Mouse (Mus musculus) C2C12 (cell line): ENCODE data around the gene Mtmr4.

ENCODE experiments used
- CEBPB ChIP-seq: IDR thresholded peaks from one replicate; pipeline ENCODE4 v1.6.1; 2011; ENCODE audit warnings: low read depth, mild to moderate bottlenecking, control low read depth, moderate library complexity
- CTCF ChIP-seq: IDR thresholded peaks from one replicate; pipeline ENCODE4 v1.5.1; 2011; ENCODE audit not compliant: control insufficient read depth, insufficient read depth, insufficient read length
- FOSL1 ChIP-seq: IDR thresholded peaks from one replicate; pipeline ENCODE4 v1.8.0; 2011; ENCODE audit warnings: mild to moderate bottlenecking, low read length; ENCODE audit not compliant: poor library complexity, insufficient read depth, severe bottlenecking
- MAX ChIP-seq: IDR thresholded peaks from one replicate; pipeline ENCODE4 v1.6.1; 2011; ENCODE audit warnings: mild to moderate bottlenecking, control low read depth
- MYOD1 ChIP-seq: IDR thresholded peaks from one replicate; pipeline ENCODE4 v1.6.1; 2011; ENCODE audit warnings: low read depth; ENCODE audit not compliant: control insufficient read depth, insufficient read length
- MYOG ChIP-seq: IDR thresholded peaks from one replicate; pipeline ENCODE4 v1.6.1; 2011; ENCODE audit not compliant: control insufficient read depth, insufficient read length; ENCODE audit errors: extremely low read depth
- USF1 ChIP-seq: IDR thresholded peaks from one replicate; pipeline ENCODE4 v1.6.1; 2011; ENCODE audit warnings: low read depth, mild to moderate bottlenecking, control low read depth, moderate library complexity

GRCm38 (mm10) chr11:87611547-87611946 lies 19.6 kb downstream of the Mtmr4 start:
- TF ChIP-seq USF1 (no peak), CTCF (no peak), MAX (no peak), MYOG (no peak), FOSL1 (no peak), MYOD1 (no peak), CEBPB (no peak)
